Mouse (Mus musculus) stomach, embryonic 14.5 days (tissue): ENCODE measurements around the gene Rhof. TPM values are rescaled to one million over a fixed set of nuclear protein-coding genes. Genes with fewer than 3 reads are reported as not detected.

Experiments
- ATAC-seq: fragments of 200-750 bp; cut with Nextera tagmentation; 2 replicates; pipeline ENCODE4 v1.8.0; 2017; ENCODE audit warnings: low read depth, moderate TSS enrichment; ENCODE audit not compliant: insufficient number of reproducible peaks, insufficient read depth, low FRiP score
- H3K27ac ChIP-seq: fragments of 300-500 bp; sonication (generic); 2 replicates; pipeline ENCODE4 v1.5.1; 2014; ENCODE audit warnings: mild to moderate bottlenecking, low read length, moderate library complexity, mixed read lengths
- H3K27me3 ChIP-seq: fragments of 300-500 bp; sonication (generic); 2 replicates; pipeline ENCODE4 v1.6.1; 2014; ENCODE audit warnings: low read length, control low read depth, mixed read lengths; ENCODE audit not compliant: control insufficient read depth, insufficient read depth
- H3K36me3 ChIP-seq: fragments of 300-500 bp; sonication (generic); 2 replicates; pipeline ENCODE4 v1.6.1; 2014; ENCODE audit warnings: mild to moderate bottlenecking, control low read depth, low read length, moderate library complexity, mixed read lengths; ENCODE audit not compliant: control insufficient read depth, insufficient read depth
- H3K4me1 ChIP-seq: fragments of 300-500 bp; sonication (generic); 2 replicates; pipeline ENCODE4 v1.6.1; 2014; ENCODE audit warnings: low read length, control low read depth, mixed read lengths; ENCODE audit not compliant: control insufficient read depth, insufficient read depth
- H3K4me2 ChIP-seq: fragments of 300-500 bp; sonication (generic); replicated peaks from 2 replicates; pipeline ENCODE4 v1.6.1; 2014; ENCODE audit warnings: low read depth, low read length, control low read depth
- H3K4me3 ChIP-seq: fragments of 300-500 bp; sonication (generic); 2 replicates; pipeline ENCODE4 v1.5.1; 2014; ENCODE audit warnings: low read depth, low read length, control low read depth
- H3K9ac ChIP-seq: fragments of 300-500 bp; sonication (generic); replicated peaks from 2 replicates; pipeline ENCODE4 v1.6.1; 2014; ENCODE audit warnings: low read depth, mild to moderate bottlenecking, control low read depth, low read length, moderate library complexity, mixed read lengths
- H3K9me3 ChIP-seq: fragments of 300-500 bp; sonication (generic); 2 replicates; pipeline ENCODE4 v1.6.1; 2016; ENCODE audit warnings: low read depth, low read length, control low read depth; ENCODE audit not compliant: control insufficient read depth
- WGBS: fragments of 180-500 bp; shearing (Covaris S2); extraction: QIAGEN DNeasy Blood & Tissue Kit; methylation state at CpG from one replicate; pipeline ENCODE4 v1.1.7; 2014; 5-methylcytosine and 5-hydroxymethylcytosine counted together
- polyA plus RNA-seq: library from polyadenylated mRNA; unstranded; fragments of >200 nt; fragmentation: Nextera tagmentation; extraction: Ambion mirVana; gene quantifications from 2 replicates; pipeline ENCODE4 v1.2.1, GENCODE M21; 2014

The Rhof gene
- polyA plus RNA-seq, 1 experiment from 2014 or later, result 2.0 TPM

- WGBS, result 57% methylated on average over 10 of the region's 10 CpGs
- Histone ChIP-seq H3K4me1 (peaks cover 14% of the 10 kb centered on the region), H3K4me2 (no peak overlapping the region), H3K9me3 (no peaks in the 10 kb centered on the region), H3K27ac (no peak overlapping the region), H3K9ac (no peak overlapping the region), H3K4me3 (no peak overlapping the region), H3K36me3 (peaks cover 4% of the 10 kb centered on the region; the same call in 1 of the 2 replicates), H3K27me3 (no peaks in the 10 kb centered on the region)
- ATAC-seq, result no peak
Observed at GRCm38 (mm10) chr5:123128426-123129169, 3.9 kb downstream of the Rhof start.

DNA sequence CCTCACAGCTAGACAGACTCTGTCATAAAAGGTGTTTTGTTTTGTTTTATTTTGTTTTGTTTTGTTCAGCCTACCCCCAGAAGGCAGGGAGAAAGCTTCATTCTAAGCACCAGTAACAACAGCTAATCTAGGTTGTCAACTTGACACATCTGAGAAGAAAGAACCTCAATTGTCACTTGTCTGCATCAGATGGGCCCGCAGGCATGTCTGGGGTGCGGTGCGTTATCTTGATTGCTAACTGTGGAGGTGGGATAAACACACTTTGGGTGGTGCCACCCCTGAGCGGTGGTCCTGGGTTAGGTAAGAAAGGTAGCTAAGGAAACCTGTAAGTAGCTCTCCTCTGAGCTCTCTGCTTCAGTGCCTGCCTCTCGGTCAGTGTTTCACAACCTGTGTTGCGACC is 5.5 kb downstream of the Rhof start:
- no peak for ATAC-seq

DNA sequence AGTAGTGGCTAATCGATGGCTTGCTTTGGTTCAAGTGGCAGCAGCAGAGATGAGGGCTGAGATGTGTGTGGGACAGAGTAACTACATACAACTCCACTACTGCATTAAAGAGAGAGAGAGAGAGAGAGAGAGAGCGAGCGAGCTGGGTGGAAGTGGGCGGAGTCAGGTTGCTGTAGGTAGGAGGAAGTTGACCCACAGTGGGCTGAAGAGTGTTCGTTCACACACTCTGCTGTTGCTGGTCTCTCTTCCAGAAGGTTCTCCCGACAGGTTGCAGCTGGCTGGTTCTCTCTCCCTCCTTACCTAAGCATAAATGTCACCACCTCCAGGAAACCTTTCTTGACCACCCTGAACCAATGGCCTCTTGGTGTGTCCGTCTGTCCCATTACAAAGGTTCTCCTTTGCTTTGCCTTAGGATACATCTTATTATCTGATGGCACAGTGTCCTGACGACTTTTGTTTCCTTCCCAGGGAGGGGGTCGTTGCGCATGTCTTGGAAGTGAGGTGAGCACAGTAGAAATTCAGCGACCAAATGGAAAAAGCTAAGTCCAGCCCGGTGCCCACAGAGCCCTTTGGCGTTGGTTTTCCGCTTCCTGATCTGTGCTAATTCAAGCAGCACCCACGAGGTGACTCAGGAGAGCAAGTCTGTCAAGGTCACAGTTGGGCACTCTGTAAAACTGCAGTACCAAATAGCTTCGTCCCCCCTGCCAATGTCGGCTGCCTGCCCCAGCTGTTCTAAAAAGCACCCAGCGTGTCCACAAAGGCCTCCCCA is 6.7 kb downstream of the Rhof start:
- Histone ChIP-seq H3K9me3 (no peaks in the 10 kb centered on the region), H3K27ac (no peak overlapping the region), H3K4me1 (no peaks in the 10 kb centered on the region), H3K27me3 (no peaks in the 10 kb centered on the region), H3K36me3 (0 out of 2 replicates have a peak, but pooled peaks cover 4% of the 10 kb centered on the region), H3K4me3 (no peak overlapping the region), H3K9ac (no peak overlapping the region), H3K4me2 (no peak overlapping the region)
- 84% methylated on average over 18 of the region's 18 CpGs for WGBS
- no peak for ATAC-seq

More for the DNA sequence above, 5.5 kb downstream of the Rhof start:
- H3K36me3 ChIP-seq, result 0 out of 2 replicates have a peak, but pooled peaks cover 4% of the 10 kb centered on the region
- H3K27me3 ChIP-seq, result no peaks in the 10 kb centered on the region
- no peaks in the 10 kb centered on the region for H3K9me3 ChIP-seq
- H3K4me1 ChIP-seq, result peaks cover 2% of the 10 kb centered on the region; the same call in 1 of the 2 replicates
- no peak overlapping the region for H3K4me2 ChIP-seq
- 68% methylated on average over 6 of the region's 6 CpGs for WGBS
- H3K9ac ChIP-seq, result no peak overlapping the region
- no peak overlapping the region for H3K4me3 ChIP-seq
- no peak overlapping the region for H3K27ac ChIP-seq

DNA sequence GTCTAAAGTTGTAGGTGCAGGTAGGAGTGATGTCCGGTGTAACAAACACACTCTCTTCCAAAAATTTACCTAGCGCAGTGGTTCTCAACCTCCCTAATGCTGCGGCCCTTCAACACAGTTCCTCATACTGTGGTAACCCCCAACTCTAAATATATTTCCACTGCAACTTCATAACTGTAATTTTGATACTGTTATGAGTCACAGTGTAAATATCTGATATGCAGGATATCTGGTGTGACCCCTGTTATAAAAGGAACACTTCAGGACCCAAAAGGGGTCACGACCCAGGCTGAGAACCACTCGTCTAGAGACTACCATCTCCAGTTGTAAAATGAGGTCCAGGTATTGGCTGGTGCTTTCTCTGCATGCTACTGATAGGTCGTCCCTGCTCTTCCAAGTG is 7.4 kb downstream of the Rhof start:
- no peak for ATAC-seq
- H3K9me3 ChIP-seq, result no peaks in the 10 kb centered on the region
- WGBS, result 79% methylated on average over 6 of the region's 6 CpGs
- no peak overlapping the region for H3K4me2 ChIP-seq
- 0 out of 2 replicates have a peak, but pooled peaks cover 4% of the 10 kb centered on the region for H3K36me3 ChIP-seq
- no peaks in the 10 kb centered on the region for H3K4me1 ChIP-seq
- H3K27me3 ChIP-seq, result no peaks in the 10 kb centered on the region
- no peak overlapping the region for H3K4me3 ChIP-seq
- H3K9ac ChIP-seq, result no peak overlapping the region
- H3K27ac ChIP-seq, result no peak overlapping the region

- H3K27ac ChIP-seq, result no peak overlapping the region
- no peaks in the 10 kb centered on the region for H3K36me3 ChIP-seq
- H3K4me1 ChIP-seq, result no peaks in the 10 kb centered on the region
- H3K27me3 ChIP-seq, result no peaks in the 10 kb centered on the region
- no peak for ATAC-seq
- no peak overlapping the region for H3K4me3 ChIP-seq
- H3K4me2 ChIP-seq, result no peak overlapping the region
- no peak overlapping the region for H3K9ac ChIP-seq
- no peaks in the 10 kb centered on the region for H3K9me3 ChIP-seq
- 87% methylated on average over 4 of the region's 4 CpGs for WGBS
Observed at GRCm38 (mm10) chr5:123122181-123122580, 10.3 kb downstream of the Rhof start.

- Histone ChIP-seq H3K36me3 (no peaks in the 10 kb centered on the region), H3K9me3 (no peaks in the 10 kb centered on the region), H3K9ac (no peak overlapping the region), H3K4me2 (no peak overlapping the region), H3K4me1 (no peaks in the 10 kb centered on the region), H3K27me3 (no peaks in the 10 kb centered on the region), H3K4me3 (no peak overlapping the region), H3K27ac (no peak overlapping the region)
- WGBS, result 77% methylated on average over 7 of the region's 7 CpGs
- ATAC-seq, result no peak
Observed at GRCm38 (mm10) chr5:123120624-123121215, 11.8 kb downstream of the Rhof start.

- 73% methylated on average over 10 of the region's 10 CpGs for WGBS
- H3K36me3 ChIP-seq, result no peaks in the 10 kb centered on the region
- no peak overlapping the region for H3K27ac ChIP-seq
- no peaks in the 10 kb centered on the region for H3K9me3 ChIP-seq
- H3K4me3 ChIP-seq, result no peak overlapping the region
- no peak for ATAC-seq
- H3K4me2 ChIP-seq, result no peak overlapping the region
- no peaks in the 10 kb centered on the region for H3K4me1 ChIP-seq
- no peak overlapping the region for H3K9ac ChIP-seq
- H3K27me3 ChIP-seq, result no peaks in the 10 kb centered on the region
Observed at GRCm38 (mm10) chr5:123118826-123119225, 13.7 kb downstream of the Rhof start.

GRCm38 (mm10) chr5:123117773-123118172 is 14.7 kb downstream of the Rhof start:
- no peaks in the 10 kb centered on the region for H3K27me3 ChIP-seq
- no peak overlapping the region for H3K27ac ChIP-seq
- no peaks in the 10 kb centered on the region for H3K36me3 ChIP-seq
- H3K4me1 ChIP-seq, result no peaks in the 10 kb centered on the region
- ATAC-seq, result no peak
- no peak overlapping the region for H3K9ac ChIP-seq
- H3K4me3 ChIP-seq, result no peak overlapping the region
- no peaks in the 10 kb centered on the region for H3K9me3 ChIP-seq
- WGBS, result 76% methylated on average over 8 of the region's 8 CpGs
- no peak overlapping the region for H3K4me2 ChIP-seq
